Mouse (Mus musculus): ENCODE measurements around the gene Taf1d. TPM values are rescaled to one million over a fixed set of nuclear protein-coding genes. Genes with fewer than 3 reads are reported as not detected.

Gene Taf1d
- 50.8 and 72.8 TPM in 2 replicates for polyA plus RNA-seq (2016; fragmentation: Nextera tagmentation; extraction: Ambion mirVana)

- WGBS, result 12% methylated on average over 45 of the region's 45 CpGs
- H3K9me3 ChIP-seq, result no peaks in the 10 kb centered on the region
- peak within 1 kb of the TSS; percentile 91 for H3K4me3 ChIP-seq
- H3K36me3 ChIP-seq, result peaks cover 37% of the 10 kb centered on the region
- peak; percentile 96 for DNase-seq (ENCODE audit: low spot score)
- H3K27me3 ChIP-seq (ENCODE audit: insufficient read depth, poor library complexity, severe bottlenecking), result no peaks in the 10 kb centered on the region
- H3K27ac ChIP-seq, result peak within 1 kb of the TSS; percentile 98
- H3K4me1 ChIP-seq, result peaks cover 15% of the 10 kb centered on the region
These were observed at the start of gene Taf1d for GRCm38 (mm10) chr9:15305503-15306397. Gene Taf1d (plus strand): TSS chr9:15306214.

GRCm38 (mm10) chr9:15256214-15256613 lies 49.8 kb upstream of the Taf1d start:
- H3K27ac ChIP-seq, result no peak overlapping the region
- DNase-seq (ENCODE audit: low spot score), result no peak
- H3K9me3 ChIP-seq, result no peaks in the 10 kb centered on the region
- no peaks in the 10 kb centered on the region for H3K4me1 ChIP-seq
- WGBS, result 73% methylated on average over 3 of the region's 3 CpGs
- no peaks in the 10 kb centered on the region for H3K27me3 ChIP-seq (ENCODE audit: insufficient read depth, poor library complexity, severe bottlenecking)
- H3K4me3 ChIP-seq, result no peak overlapping the region
- peaks cover 14% of the 10 kb centered on the region for H3K36me3 ChIP-seq

- DNase-seq (ENCODE audit: low spot score), result no peak
- WGBS, result 93% methylated on average over 8 of the region's 8 CpGs
- no peak overlapping the region for H3K27ac ChIP-seq
- H3K36me3 ChIP-seq, result peaks cover 69% of the 10 kb centered on the region
- no peak overlapping the region for H3K4me3 ChIP-seq
- H3K4me1 ChIP-seq, result no peaks in the 10 kb centered on the region
- H3K27me3 ChIP-seq (ENCODE audit: insufficient read depth, poor library complexity, severe bottlenecking), result no peaks in the 10 kb centered on the region
- H3K9me3 ChIP-seq, result no peaks in the 10 kb centered on the region
These were observed 44.0 kb upstream of the Taf1d start for GRCm38 (mm10) chr9:15261980-15262379.

GRCm38 (mm10) chr9:15263487-15263886 lies 42.5 kb upstream of the Taf1d start:
- H3K4me3 ChIP-seq, result no peak overlapping the region
- H3K27ac ChIP-seq, result no peak overlapping the region
- H3K36me3 ChIP-seq, result peaks cover 84% of the 10 kb centered on the region
- H3K4me1 ChIP-seq, result no peaks in the 10 kb centered on the region
- WGBS, result 94% methylated on average over 10 of the region's 10 CpGs
- H3K27me3 ChIP-seq (ENCODE audit: insufficient read depth, poor library complexity, severe bottlenecking), result no peaks in the 10 kb centered on the region
- H3K9me3 ChIP-seq, result no peaks in the 10 kb centered on the region
- no peak for DNase-seq (ENCODE audit: low spot score)

- no peak overlapping the region for H3K4me3 ChIP-seq
- H3K9me3 ChIP-seq, result no peaks in the 10 kb centered on the region
- peaks cover 82% of the 10 kb centered on the region for H3K36me3 ChIP-seq
- H3K4me1 ChIP-seq, result 0 out of 2 replicates have a peak, but pooled peaks cover 8% of the 10 kb centered on the region
- H3K27me3 ChIP-seq (ENCODE audit: insufficient read depth, poor library complexity, severe bottlenecking), result no peaks in the 10 kb centered on the region
- no peak overlapping the region for H3K27ac ChIP-seq
- no peak for DNase-seq (ENCODE audit: low spot score)
- 96% methylated on average over 2 of the region's 2 CpGs for WGBS
These were observed 32.0 kb upstream of the Taf1d start for GRCm38 (mm10) chr9:15273981-15274380.

- Histone ChIP-seq H3K27ac (no peak overlapping the region), H3K4me1 (peaks cover 16% of the 10 kb centered on the region), H3K27me3 (ENCODE audit: insufficient read depth, poor library complexity, severe bottlenecking) (no peaks in the 10 kb centered on the region), H3K9me3 (no peaks in the 10 kb centered on the region), H3K4me3 (no peak overlapping the region), H3K36me3 (peaks cover 55% of the 10 kb centered on the region)
- WGBS, result 90% methylated on average over 4 of the region's 4 CpGs
- DNase-seq (ENCODE audit: low spot score), result no peak
These were observed 29.2 kb upstream of the Taf1d start for GRCm38 (mm10) chr9:15276855-15277254.

- no peak overlapping the region for H3K27ac ChIP-seq
- no peak overlapping the region for H3K4me3 ChIP-seq
- H3K36me3 ChIP-seq, result peaks cover 40% of the 10 kb centered on the region
- H3K27me3 ChIP-seq (ENCODE audit: insufficient read depth, poor library complexity, severe bottlenecking), result no peaks in the 10 kb centered on the region
- WGBS, result 96% methylated on average over 3 of the region's 3 CpGs
- DNase-seq (ENCODE audit: low spot score), result no peak
- H3K4me1 ChIP-seq, result peaks cover 16% of the 10 kb centered on the region
- no peaks in the 10 kb centered on the region for H3K9me3 ChIP-seq
These were observed 27.7 kb upstream of the Taf1d start for GRCm38 (mm10) chr9:15278343-15278742.

GRCm38 (mm10) chr9:15279139-15279648 lies 26.8 kb upstream of the Taf1d start:
- peak overlapping the region; percentile 94 for H3K27ac ChIP-seq
- H3K36me3 ChIP-seq, result peaks cover 31% of the 10 kb centered on the region
- H3K27me3 ChIP-seq (ENCODE audit: insufficient read depth, poor library complexity, severe bottlenecking), result no peaks in the 10 kb centered on the region
- peak overlapping the region; percentile 99 for H3K4me3 ChIP-seq
- DNase-seq (ENCODE audit: low spot score), result no peak
- H3K9me3 ChIP-seq, result no peaks in the 10 kb centered on the region
- 11% methylated on average over 19 of the region's 19 CpGs for WGBS
- peaks cover 16% of the 10 kb centered on the region for H3K4me1 ChIP-seq

- WGBS, result 2% methylated on average over 57 of the region's 57 CpGs
- Histone ChIP-seq H3K36me3 (peaks cover 24% of the 10 kb centered on the region), H3K4me3 (peak within 1 kb of the TSS; percentile 99), H3K4me1 (peaks cover 16% of the 10 kb centered on the region), H3K27me3 (ENCODE audit: insufficient read depth, poor library complexity, severe bottlenecking) (no peaks in the 10 kb centered on the region), H3K27ac (peak within 1 kb of the TSS; percentile 94), H3K9me3 (no peaks in the 10 kb centered on the region)
- peak; percentile 97 for DNase-seq (ENCODE audit: low spot score)
These were observed 26.1 kb upstream of the Taf1d start, which contains the start of gene Med17 for GRCm38 (mm10) chr9:15279649-15280490. Gene Med17 (minus strand): TSS chr9:15279931.

- H3K27ac ChIP-seq, result peak overlapping the region; percentile 94
- 50% methylated on average over 5 of the region's 5 CpGs for WGBS
These were observed 25.5 kb upstream of the Taf1d start for GRCm38 (mm10) chr9:15280491-15280879.

GRCm38 (mm10) chr9:15285443-15285842 lies 20.6 kb upstream of the Taf1d start:
- Histone ChIP-seq H3K36me3 (peaks cover 2% of the 10 kb centered on the region; the same call in 1 of the 2 replicates), H3K27ac (no peak overlapping the region), H3K9me3 (no peaks in the 10 kb centered on the region), H3K4me1 (peaks cover 10% of the 10 kb centered on the region), H3K27me3 (ENCODE audit: insufficient read depth, poor library complexity, severe bottlenecking) (no peaks in the 10 kb centered on the region), H3K4me3 (no peak overlapping the region)
- 72% methylated on average over 3 of the region's 3 CpGs for WGBS
- DNase-seq (ENCODE audit: low spot score), result no peak

More at GRCm38 (mm10) chr9:15280491-15280879, 25.5 kb upstream of the Taf1d start:
- Histone ChIP-seq H3K4me3 (peak overlapping the region; percentile 99), H3K36me3 (peaks cover 18% of the 10 kb centered on the region), H3K9me3 (no peaks in the 10 kb centered on the region), H3K27me3 (ENCODE audit: insufficient read depth, poor library complexity, severe bottlenecking) (no peaks in the 10 kb centered on the region), H3K4me1 (peaks cover 16% of the 10 kb centered on the region)
- DNase-seq (ENCODE audit: low spot score), result no peak

- Histone ChIP-seq H3K36me3 (peaks cover 2% of the 10 kb centered on the region; the same call in 1 of the 2 replicates), H3K4me3 (no peak overlapping the region), H3K27me3 (ENCODE audit: insufficient read depth, poor library complexity, severe bottlenecking) (no peaks in the 10 kb centered on the region), H3K9me3 (no peaks in the 10 kb centered on the region), H3K27ac (no peak overlapping the region), H3K4me1 (0 out of 2 replicates have a peak, but pooled peaks cover 4% of the 10 kb centered on the region)
- DNase-seq (ENCODE audit: low spot score), result no peak
- 61% methylated on average over 6 of the region's 6 CpGs for WGBS
These were observed 18.2 kb upstream of the Taf1d start for GRCm38 (mm10) chr9:15287846-15288245.
